Mouse (Mus musculus) layer of hippocampus, adult 9-11 months (tissue): ENCODE data around the gene Dgka.

Experiments
- DNase-seq: peaks from one replicate; pipeline ENCODE4 v3.0.0; 2022

The Dgka gene

GRCm38 (mm10) chr10:128744680-128745601 lies at the start of gene Dgka:
Gene Dgka (minus strand): TSS chr10:128744855.
- no peak for DNase-seq

- DNase-seq, result no peak
Measured at GRCm38 (mm10) chr10:128794391-128794790, 49.7 kb upstream of the Dgka start.

- no peak for DNase-seq
Measured at GRCm38 (mm10) chr10:128793258-128793657, 48.6 kb upstream of the Dgka start.

- DNase-seq, result no peak
Measured at GRCm38 (mm10) chr10:128792041-128792440, 47.4 kb upstream of the Dgka start.

- no peak for DNase-seq
Measured at GRCm38 (mm10) chr10:128790398-128791124, 45.9 kb upstream of the Dgka start, which contains the start of gene Mmp19. Gene Mmp19 (plus strand): TSS chr10:128790910.

GRCm38 (mm10) chr10:128780200-128780599 lies 35.5 kb upstream of the Dgka start:
- no peak for DNase-seq

- DNase-seq, result no peak
Measured at GRCm38 (mm10) chr10:128779011-128779795, 34.5 kb upstream of the Dgka start.

- DNase-seq, result no peak
Measured at GRCm38 (mm10) chr10:128778441-128778840, 33.8 kb upstream of the Dgka start.

- no peak for DNase-seq
Measured at GRCm38 (mm10) chr10:128773685-128774084, 29.0 kb upstream of the Dgka start.

- DNase-seq, result no peak
Measured at GRCm38 (mm10) chr10:128772895-128773294, 28.2 kb upstream of the Dgka start.

- DNase-seq, result peak; percentile 78
Measured at GRCm38 (mm10) chr10:128748252-128748864, 3.7 kb upstream of the Dgka start.

- DNase-seq, result peak; percentile 48
Measured at GRCm38 (mm10) chr10:128747646-128748251, 3.1 kb upstream of the Dgka start, which contains the start of gene Pym1. Gene Pym1 (plus strand): TSS chr10:128747889.

- no peak for DNase-seq
Measured at GRCm38 (mm10) chr10:128746972-128747645, 2.5 kb upstream of the Dgka start.

GRCm38 (mm10) chr10:128745946-128746613 lies 1.4 kb upstream of the Dgka start:
- DNase-seq, result no peak

GRCm38 (mm10) chr10:128744211-128744610 lies 444 bp downstream of the Dgka start:
- no peak for DNase-seq

GRCm38 (mm10) chr10:128743791-128744191 lies 864 bp downstream of the Dgka start:
- no peak for DNase-seq

- DNase-seq, result no peak
Measured at GRCm38 (mm10) chr10:128743235-128743634, 1.4 kb downstream of the Dgka start.

GRCm38 (mm10) chr10:128742616-128743015 lies 2.0 kb downstream of the Dgka start:
- DNase-seq, result no peak

- no peak for DNase-seq
Measured at GRCm38 (mm10) chr10:128740296-128740695, 4.4 kb downstream of the Dgka start.

GRCm38 (mm10) chr10:128737435-128737834 lies 7.2 kb downstream of the Dgka start:
- DNase-seq, result no peak

- no peak for DNase-seq
Measured at GRCm38 (mm10) chr10:128731992-128732391, 12.7 kb downstream of the Dgka start.
